Mouse (Mus musculus) megakaryocyte-erythroid progenitor cell, adult 5 weeks (primary cell): ENCODE results near the gene Irx1. TPM values are rescaled to one million over a fixed set of nuclear protein-coding genes. Genes with fewer than 3 reads are reported as not detected.

ENCODE experiments used
- polyA plus RNA-seq: library from polyadenylated mRNA; stranded (reverse); fragments of >175 nt; gene quantifications from 2 replicates; pipeline ENCODE4 v1.2.3, GENCODE M21; 2012

Irx1 gene
- not detected in 2 replicates for polyA plus RNA-seq

GRCm38 (mm10) chr13:71963356-71964351, at the start of gene Irx1:
Irx1 (minus strand) TSS chr13:71963723.

